Mouse (Mus musculus) erythroblast, adult 5-6 weeks (primary cell): ENCODE data around the gene Stra8. TPM values are rescaled to one million over a fixed set of nuclear protein-coding genes. Genes with fewer than 3 reads are reported as not detected.

ENCODE experiments used
- ATAC-seq: replicated peaks from 2 replicates; pipeline ENCODE4 v1.8.0; 2016; ENCODE audit warnings: moderate number of reproducible peaks, mild to moderate bottlenecking, moderate TSS enrichment, inconsistent platforms; ENCODE audit not compliant: poor library complexity, low FRiP score, severe bottlenecking
- total RNA-seq, 2 experiments: library from RNA; stranded (forward) in 1 of 2; stranded (reverse) in 1 of 2; fragments of 150-400 nt in 1 of 2; fragments of 200-764, 138-1000 nt in 1 of 2; gene quantifications; 2 replicates each; pipeline versions ENCODE4 v1.2.3 to v1.2.4; 2015 to 2017; ENCODE audit warnings: low replicate concordance in 2 of 2

The Stra8 gene
- total RNA-seq, 2 experiments from 2014 or later = not detected

DNA sequence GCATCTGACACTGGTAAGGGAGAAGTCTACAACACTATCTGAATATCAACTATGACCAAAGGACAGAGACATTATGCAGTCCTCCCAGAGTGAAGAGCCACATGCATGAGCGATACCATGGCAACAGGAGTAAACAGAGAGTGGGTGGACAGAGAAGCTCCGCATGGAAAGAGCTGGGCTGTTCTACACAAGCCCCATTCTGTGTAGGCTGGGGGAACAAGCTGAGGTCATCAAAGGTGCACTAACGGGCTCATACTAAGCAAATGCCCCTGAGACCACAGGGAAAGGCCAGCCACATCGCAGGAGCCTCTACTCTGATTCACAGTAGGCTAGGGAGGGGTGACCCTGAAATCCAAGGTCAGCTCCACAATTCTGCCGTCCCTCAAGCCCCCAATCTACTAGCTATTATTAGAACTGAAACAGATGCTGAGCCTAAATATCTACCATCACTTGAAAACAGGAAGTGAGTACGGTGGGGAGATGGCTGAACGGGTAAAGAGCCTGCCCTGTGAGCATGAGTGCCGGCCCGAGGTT, 18.0 kb upstream of the Stra8 start:
- no peak for ATAC-seq

DNA sequence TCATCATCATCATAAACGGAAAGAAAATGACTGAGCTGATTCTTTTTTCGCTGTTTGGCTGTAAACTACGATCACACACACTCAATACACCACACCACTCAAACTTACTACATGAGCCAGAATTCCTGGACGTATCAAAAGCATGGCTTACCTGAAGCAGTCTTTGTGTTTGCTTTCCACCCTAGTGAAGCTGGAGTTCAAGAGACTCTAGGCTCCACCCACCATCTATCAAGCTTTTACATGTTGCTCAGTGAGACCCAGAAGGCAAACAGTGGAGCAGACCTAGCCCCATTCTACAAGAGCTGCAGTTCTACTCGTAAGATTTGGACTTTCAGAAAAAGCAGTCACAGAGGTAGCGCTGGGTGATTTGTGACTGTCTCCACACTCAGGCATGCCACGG, 17.4 kb upstream of the Stra8 start:
- no peak for ATAC-seq

DNA sequence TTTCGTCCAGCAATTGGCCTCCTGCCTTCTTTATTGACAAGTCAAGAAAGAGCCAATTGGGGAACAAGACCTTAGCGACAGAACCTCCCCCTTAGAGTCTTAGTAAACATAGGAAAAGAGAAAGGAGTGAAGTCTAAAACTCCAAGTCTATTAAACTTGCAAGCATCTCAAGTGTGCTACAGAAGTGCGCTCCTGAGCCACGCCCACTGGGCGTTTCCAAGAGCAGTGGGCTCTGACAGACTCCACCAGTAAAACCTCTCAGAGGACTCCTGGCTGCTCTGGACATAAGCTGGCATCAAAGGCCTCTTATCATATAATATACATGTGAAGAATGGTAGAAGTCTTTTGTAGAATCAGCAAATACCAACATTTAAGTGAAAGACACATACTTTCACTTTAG, 16.5 kb upstream of the Stra8 start:
- peak; percentile 42 for ATAC-seq

DNA sequence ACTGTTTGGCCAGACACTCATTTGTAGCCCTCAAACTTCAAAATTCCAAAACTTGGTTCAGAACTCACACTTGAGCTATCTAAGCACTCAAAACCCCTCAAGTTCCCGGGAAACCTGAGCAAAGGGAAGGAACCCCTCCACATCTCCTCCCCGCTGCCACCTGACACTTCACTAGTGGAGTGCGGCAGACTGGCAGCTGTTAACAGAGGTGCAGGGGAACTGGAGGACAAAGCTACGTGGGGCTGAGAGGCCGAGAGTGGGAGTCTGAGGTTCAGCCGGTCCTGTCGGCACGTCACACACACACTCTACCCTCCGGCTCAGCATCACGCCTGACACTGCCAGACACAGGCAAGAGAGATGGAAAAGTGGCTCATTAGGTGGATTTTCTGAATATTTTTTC, 16.1 kb upstream of the Stra8 start:
- ATAC-seq = no peak

DNA sequence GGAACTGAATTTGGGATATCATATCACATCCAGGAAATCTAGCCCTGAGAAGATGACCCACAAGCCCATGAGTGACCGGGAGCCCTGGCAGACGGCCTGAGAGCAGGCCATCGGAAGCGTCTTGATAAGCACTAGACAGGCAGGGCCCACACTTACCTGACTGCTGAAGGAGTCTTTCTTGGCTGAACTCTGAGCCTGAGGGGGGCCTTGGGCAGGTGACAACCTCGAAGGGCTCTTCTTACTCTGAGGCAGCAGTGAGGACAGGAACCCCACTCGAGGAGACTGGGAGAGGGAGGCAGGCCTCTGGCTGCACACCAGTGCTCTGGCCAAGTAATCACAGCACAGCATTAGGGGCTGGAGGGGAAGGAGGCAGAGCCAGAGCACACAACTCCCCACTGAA, 15.6 kb upstream of the Stra8 start:
- ATAC-seq = no peak

DNA sequence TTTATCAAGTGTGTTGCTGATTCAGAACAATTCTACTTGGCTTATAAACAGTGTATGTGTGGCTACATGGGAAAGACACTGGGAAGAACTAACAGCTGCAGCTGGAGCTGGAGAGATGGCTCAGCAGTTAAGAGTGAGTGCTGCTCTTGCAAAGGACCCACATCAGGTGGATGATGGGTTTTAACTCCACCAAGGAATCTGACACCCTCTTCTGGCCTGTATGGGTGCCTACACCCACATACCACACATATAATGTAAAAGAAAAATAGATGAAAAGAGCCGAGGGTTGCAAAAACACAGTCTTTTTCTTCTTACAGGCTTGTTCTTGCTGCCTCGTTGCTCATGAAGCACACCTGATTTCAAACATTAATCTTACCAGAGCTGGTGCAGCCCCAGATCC, 13.8 kb upstream of the Stra8 start:
- no peak for ATAC-seq

DNA sequence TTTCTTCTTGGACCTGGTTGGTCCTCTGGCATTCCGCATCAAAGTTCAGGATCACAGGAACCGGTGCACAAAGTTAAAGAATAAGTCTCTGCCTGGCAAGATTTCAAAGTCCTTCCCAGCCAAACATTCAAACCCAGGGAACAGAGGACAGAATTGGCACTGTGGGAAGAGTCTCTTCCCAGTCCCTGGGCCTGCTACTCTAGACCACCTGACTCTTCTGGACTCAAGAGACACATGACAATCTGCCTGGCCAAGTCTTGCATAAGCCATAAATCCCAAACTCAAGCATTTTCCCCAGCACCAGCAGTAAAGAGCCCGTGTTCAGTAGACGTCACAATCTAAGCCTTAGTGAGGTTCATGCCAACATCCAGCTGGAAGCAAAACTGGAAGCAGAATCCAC, 13.3 kb upstream of the Stra8 start:
- no peak for ATAC-seq

DNA sequence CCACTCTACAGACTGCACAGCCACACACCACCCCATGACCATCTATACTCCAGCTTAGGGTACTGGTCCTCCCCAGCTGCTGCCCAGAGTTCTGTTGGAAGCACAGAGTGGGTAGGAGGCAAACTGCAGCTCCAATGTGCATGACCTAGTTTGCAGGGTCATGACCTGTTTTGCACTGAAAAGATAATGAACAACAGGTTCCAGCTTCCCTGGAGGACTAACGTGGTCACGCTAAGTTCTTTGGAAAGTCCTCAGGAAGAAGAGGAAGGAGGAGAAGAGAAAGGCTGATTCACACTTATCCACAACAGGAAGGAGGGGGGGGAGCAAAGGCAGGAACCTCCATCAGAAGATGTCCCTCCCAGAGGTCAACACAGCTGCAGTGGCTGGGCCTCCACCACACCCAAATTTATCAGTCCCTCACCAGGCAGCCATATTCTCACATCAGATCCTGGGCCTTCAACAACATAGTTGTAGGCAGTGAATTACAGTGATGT, 12.8 kb upstream of the Stra8 start:
- peak; percentile 80 for ATAC-seq

DNA sequence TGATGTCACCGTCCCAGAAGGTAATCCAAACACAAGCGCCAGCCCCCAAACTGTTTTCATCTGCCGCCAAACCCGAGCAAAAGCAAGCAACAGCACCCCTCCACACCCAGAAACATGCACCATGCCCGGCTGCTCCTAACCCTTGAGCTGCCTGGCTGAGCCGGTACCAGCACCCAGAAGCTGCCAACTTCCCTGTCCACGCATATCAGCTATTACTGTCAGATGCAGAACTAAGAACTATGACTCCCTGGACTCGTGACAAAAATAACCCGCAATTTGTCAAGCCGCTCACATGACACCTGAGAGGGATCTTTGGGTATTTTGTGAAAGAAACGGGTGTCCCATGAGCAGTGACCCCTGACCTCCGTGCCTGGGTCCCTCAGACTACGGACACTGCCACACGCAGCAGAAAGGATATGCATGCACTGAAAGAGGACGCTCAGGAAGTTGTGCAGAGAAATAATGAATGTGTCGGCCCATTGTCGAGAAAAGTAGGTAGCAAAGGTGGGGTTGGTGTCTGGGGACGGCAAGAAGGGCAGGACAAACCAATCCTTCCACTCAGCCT, 12.2 kb upstream of the Stra8 start:
- peak; percentile 1; the same call in 1 of the 2 replicates for ATAC-seq

DNA sequence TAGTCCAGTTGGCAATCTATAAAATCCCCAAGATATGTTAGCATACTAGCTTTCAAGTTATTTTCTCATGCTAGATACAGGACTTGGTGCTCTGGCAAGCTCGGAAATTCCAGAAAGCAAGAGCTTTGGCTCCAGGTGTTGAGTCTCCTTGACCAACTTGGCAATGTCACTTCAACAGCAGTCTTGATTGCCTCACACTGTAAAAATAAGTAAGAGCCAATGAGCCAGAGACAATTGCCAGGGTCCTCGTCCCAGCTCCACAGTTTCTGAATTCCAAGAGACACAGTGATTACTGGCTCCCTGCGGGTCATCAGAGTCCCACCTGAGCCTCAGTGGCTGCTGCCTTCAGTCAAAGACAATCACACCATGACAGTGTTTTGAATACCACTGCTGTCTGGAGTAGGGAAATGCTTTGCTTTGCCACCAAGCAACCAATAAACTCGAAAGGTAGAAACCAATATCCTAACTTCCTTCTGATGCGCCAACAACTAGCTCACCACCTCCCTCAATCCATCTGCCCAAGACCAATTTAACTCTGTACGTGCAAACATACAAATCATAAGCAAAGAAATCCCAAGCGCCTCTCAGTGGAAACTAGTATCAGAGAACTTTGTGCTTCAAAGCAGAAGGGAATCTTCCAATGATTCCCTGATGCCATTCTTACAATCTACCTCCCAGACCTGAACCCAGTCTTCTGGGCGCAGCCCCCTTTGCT, 10.2 kb upstream of the Stra8 start:
- ATAC-seq = no peak

DNA sequence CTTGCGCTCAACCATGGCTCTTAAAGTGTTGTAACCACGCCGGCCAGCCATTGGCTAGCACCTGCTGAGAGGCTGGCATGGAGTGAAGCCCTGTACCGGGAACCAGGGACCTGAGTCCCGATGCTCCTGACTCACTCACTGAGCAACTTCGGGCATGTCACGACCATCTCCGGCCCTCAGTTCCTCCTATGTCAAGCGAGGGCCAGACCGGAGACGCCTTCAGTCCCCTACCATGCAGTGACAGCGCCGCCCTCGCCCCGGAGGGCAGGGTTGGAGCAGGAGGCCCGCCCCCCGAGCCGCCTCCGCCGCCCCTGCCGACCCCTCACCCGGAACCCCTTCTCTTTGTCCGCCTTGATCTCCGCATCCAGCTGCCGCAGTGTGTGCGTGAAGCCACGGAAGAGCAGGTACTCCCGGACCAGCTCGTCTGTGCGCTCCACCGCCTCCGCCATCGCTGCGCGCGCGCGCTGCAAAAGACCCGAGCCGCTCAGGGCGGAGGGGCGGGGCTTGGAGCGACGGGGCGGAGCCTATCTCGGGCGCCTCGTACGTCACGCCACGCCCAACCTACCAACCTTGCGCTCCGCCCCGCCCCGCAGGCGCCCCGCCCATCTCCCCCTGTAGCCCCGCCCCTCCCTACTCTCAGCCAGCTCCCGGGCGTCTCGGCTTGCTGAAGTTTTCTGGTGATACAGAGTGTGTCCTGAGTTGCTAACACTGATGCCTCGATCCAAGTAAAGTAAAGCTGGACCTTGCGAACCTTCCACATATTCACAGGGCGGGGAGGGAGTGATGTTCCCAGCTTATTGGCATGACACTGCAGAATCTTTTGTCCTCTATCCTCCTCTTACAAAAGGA, 9.4 kb upstream of the Stra8 start, which contains the start of gene Wdr91:
Wdr91 (minus strand) TSS at position 506 of the 849 bp plus-strand sequence.
- peak; percentile 72 for ATAC-seq

DNA sequence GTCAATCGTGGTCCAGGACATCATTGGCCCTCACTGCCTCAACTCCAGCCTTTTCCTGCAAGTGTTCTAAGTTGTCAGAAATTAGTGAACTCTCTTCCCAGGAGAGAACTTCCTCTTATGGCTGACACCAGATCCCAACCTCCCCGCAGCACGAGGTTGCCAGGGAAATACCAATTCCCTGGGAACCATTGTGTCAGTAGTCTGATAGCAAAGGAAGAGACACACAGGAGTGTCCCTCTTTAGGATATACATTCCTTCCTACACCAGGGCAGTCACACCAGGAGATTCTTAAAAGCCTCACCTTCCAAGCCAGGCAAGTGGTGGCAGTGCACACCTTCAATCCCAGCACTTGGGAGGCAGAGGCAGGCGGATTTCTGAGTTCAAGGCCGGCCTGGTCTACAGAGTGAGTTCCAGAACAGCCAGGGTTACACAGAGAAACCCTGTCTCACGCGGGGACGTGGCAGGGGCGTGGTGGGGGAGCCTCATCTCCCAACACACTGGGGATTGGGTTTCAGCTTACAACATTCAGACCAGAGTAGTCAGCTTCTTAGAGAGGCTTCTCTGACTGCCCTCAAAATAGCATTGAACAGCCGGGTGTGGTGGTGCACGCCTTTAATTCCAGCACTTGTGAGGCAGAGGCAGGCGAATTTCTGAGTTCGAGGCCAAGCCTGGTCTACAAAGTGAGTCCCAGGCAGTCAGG, 6.5 kb upstream of the Stra8 start:
- ATAC-seq = no peak

DNA sequence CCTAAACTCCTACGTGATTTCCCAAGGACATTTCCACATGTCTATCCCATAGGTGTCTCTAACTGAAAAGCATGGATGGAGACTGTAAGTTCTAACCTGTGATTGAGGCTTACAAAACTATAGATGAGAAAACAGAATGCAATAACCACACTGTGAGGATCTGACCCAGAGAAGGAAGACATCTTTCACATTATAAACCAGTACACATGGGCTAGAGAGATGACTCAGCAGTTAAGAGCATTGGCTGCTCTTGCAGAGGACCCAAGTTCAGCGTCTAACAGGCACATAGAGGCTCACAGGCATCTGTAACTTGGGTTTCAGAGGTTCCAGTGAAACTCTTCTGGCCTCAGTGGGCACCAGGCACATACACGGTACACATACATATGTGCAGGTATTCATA, 5.5 kb upstream of the Stra8 start:
- ATAC-seq = no peak

DNA sequence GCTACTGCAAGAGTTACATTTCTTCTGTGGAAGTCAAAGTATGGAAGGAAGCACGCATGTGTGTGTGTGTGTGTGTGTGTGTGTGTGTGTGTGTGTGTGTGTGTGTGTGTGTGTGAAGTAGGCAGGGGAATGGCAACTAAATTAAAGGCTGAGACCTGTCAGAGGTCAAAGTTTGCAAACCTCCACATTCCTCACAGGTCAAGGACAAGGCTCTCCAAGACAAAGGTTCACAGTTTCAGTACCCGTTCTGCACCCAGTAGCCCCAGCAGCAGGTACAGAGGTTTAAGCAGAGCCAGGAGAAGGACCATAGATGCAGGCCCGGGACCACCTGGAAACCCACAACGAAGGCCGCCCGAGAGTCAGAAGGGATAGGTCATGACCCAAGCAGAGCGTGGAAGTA, 817 bp upstream of the Stra8 start:
- no peak for ATAC-seq

DNA sequence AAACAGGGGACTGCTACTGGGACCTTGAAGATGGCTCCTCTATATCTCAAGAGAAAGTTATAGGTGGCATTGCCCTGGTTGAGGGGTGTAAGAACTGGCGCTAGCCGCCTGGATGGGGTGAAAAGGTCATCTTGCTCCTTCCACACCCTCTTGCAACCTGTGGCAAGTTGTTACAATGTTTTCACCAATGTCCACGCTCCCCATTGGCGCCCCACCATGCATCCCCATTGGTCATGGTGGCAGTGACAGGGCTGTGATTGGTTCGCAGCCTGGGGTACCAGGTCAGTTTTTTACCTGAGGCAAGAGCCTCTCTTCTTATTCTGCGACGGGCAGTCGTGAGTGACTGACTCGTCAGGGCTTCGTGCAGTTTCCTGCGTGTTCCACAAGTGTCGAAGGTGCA, 668 bp downstream of the Stra8 start:
- ATAC-seq = no peak

DNA sequence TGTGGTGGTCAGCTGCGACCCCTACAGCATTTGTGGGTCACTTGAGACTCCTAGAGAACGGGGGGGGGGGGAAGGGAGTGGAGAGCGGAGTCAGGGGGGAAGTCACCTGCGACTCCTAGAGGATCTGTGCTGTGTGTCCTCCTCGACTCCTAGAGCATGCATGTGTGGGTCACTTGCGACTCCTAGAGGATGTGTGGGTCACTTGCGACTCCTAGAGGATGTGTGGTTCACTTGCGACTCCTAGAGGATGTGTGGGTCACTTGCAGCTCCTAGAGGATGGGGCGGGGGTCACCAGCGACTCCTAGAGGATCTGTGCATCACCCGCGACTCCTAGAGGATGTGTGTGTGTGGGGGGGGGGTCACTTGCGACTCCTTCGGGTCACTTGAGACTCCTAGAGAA, 2.0 kb downstream of the Stra8 start:
- ATAC-seq = peak; percentile 90

DNA sequence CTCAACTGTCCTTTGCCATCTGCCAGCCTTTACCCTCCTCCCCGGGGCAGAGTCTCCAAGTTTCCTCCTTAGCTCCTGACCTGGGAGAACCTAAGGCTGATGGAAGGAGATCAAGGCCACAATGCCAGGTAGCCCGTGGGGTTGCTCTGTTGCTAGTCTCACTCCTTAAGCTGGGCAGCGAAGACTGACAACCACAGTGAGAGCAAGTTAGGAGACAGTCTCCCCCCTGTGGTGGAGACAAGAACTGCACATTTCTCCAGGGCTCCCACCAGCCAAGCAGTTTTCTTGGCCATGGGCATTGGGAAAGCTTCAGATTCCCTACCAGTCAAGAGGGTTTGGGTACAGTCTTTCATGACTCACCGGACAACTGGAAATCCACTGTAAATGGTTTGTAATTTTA, 7.2 kb downstream of the Stra8 start:
- ATAC-seq = peak; percentile 77

DNA sequence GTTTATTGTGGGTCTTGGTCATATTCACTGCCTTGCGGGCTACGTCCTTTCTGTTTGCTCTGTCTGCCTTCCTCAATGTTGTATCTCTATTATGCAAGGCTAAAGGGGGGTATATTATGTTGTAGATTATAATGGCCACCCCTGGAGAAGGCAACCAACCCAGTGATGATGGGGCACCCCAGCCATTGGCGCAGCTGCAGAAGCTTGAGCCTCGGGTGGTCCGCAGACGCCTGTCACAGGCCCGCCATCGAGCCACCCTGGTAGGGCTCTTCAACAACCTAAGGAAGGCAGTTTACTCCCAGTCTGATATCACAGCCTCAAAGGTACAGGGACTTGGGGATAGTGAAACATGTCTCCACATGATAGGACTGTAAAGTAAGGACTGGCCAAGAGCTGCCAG, 7.6 kb downstream of the Stra8 start:
- ATAC-seq = 0 out of 2 replicates have a peak, but pooled peaks have one; percentile 10

DNA sequence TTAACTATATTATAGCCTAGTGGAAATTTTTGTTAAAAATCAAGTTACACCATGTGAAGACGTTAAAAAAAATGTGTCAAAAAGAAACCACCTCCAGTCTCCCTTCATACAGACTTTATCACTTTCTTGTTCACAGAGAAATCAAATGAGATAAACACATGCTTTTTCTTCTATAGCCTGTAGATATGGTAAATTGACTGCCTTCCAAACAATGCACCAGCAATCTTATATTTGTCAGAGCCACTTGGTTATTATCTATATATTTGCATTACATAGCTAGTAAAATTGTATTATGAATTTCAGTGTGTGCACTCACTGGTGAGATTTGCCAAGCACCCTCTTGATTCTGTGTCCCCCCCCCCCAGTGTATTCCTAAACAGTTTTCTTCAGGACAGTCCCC, 12.7 kb downstream of the Stra8 start:
- no peak for ATAC-seq

DNA sequence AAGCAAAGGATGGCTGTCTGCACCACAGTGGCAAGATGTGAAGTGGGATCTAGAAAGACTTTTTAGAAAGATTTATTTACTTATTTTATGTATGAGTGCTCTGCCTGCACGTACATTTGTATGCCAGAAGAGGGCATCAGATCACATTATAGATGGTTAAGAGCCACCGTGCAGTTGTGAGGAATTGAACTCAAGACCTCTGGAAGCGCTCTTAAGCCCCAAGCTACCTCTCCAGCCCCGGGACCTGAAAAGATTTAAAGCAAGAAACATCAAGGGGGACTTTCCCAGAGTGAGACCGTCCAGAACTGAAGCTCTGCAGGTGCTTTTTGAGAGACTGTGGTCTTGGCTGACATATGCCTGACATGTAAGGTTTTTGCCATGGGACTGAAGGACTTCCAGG, 16.8 kb downstream of the Stra8 start:
- no peak for ATAC-seq
